Mouse (Mus musculus): ENCODE measurements around the gene Scfd2.

Gene Scfd2

DNA sequence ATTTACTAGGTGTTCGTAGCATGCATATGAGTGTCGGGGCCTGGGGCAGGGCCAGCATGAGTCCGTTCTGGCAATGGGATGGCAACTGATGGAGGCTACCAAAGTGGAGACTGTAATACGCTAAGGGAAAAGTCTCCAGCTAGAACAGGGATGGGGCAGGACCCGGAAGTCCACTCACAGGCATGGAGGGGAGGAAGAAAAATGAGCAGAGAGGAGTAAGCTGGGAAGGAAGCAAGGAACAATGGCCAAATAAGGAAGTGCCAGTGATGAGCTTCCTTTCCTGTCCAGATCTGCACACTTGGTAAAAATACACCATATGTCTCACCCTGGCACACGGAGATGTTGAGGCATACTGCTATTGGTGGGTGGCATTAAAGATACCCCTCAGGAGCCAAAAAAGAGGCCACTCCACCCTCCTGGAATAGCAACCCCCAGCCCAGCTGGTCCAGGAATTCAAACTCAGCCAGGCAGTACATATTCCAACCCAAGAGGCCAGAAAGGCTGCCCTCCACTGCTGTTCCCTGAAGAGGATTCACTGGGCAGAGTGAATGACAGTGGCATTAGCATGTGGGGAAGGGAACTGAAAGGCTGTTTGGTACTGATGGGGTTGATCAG lies 278.8 kb downstream of the Scfd2 start:
- in situ Hi-C loops (cut with MboI; ENCODE audit: low sequenced_read_pairs): no loop called here

DNA sequence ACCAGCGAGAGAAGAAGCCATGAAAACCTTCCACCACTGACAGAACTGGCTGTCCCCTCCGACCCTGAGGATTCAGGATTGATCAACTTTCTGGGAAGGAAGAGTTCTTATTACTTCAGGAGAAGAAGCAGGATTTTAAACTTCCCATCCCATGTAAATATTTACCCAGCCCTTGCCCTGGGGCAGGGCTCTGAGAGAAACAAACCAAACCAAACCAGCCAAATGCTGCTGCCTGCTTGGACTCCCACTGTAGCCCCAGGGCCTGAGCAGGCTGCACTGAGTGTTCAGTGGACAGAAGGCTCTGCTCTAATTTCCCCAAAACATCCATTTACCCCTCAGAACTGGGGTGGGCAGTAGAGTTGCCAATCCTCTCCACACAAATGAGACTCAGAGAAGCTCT lies 280.6 kb downstream of the Scfd2 start:
- in situ Hi-C loops (cut with MboI; ENCODE audit: low sequenced_read_pairs): no loop called here

DNA sequence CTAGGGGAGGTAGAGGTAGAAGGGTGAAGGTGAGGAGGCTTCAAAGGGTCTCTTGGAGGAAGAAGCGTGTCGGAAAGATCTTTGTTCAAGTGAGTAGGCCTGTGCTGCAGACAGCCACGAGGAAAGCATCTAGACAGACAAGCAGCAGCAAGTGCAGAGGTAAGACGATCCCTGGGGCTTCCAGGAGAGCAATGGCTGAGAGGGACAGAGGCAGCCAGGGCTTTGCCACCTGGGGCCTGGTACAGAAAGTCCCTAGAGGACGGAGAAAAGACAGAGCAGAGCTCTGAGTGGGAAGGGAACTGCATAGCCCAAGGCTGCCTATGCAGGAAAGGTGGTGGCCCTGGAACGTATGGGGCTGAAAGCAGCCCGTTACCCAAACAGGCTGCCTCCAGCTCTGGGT lies 281.3 kb downstream of the Scfd2 start:
- in situ Hi-C loops (cut with MboI; ENCODE audit: low sequenced_read_pairs): no loop called here

DNA sequence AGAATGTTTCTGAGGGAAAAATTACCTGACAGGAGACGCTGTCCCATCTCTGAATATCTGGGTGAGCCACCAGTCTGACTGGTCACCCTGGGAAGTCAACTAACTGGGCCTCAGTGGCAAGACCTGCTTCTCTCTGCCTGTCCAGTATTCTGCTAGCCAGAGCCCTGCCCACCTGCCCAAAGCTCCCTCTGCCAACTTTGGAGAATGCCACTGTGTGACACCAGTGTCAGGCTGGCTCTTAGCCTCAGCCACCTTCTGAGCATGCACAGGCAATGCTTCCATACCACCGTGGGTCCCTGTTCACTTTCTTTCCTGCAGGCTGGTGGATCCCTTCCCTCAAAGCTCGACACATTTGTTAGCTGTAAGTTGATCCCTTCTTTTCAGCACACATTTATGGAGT lies 281.8 kb downstream of the Scfd2 start:
- in situ Hi-C loops (cut with MboI; ENCODE audit: low sequenced_read_pairs): no loop called here

DNA sequence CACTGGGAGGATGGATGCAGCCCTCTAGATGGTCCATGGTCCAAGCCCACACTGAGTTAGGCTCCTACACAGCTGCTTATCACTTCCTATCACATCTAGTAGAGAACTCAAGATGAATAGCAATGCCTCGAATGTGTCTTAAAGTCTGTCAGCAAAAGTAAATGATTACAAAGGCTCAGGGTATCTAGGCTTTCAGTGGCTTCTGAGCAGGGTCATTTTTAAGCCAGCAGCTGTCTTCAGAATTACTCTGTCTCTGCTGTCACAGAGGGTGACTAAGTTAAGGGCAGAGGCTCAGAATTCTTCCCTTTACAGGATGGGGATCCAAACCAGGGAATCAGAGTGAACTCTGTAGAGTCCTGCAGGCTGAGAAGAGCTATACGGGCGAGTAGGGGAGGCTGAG lies 284.6 kb downstream of the Scfd2 start:
- in situ Hi-C loops (cut with MboI; ENCODE audit: low sequenced_read_pairs): no loop called here

DNA sequence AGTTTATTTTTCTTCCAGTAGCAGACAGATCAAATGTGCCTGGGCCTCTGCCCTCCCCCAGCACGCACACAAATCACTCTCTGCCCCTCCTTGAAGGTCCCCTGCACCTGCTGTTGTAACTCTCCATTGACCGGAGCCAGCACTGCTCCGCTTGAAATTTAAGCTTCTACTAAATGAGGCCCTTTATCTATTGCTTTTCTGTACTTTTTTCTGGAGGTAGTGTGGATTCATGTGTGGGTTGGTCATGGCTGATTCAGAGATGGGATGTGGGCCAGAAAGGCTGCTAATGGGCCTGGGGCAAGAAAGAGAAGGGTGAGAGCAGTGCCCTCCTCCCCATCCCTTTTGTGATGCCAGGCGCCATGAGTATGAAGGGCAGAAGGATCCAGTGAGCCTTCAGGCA lies 285.1 kb downstream of the Scfd2 start:
- in situ Hi-C loops (cut with MboI; ENCODE audit: low sequenced_read_pairs): no loop called here

DNA sequence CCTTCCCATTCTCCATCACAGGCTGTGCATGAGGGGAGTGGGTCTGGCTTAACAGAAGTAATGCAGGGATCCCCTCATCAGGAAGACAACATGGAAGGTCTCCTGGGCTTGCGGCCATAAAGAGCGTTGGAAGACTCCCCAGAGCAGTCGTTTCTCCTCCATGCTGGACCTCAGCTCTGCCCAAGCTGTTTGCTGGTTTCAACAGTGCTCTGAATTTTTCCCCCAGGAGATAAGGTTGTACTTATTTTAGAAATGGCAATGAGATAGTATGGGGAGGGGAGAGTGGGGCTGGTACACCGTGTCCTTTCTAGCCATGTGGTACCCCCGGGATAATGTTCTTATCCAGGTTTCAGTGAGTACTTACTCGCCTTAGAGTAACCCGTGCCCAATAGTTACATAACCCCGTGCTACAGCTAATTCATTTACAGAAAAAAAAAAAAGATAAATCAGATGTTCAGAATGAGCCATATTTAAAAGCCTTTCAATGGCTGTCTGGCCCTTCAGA lies 285.9 kb downstream of the Scfd2 start:
- in situ Hi-C loops (cut with MboI; ENCODE audit: low sequenced_read_pairs): no loop called here

DNA sequence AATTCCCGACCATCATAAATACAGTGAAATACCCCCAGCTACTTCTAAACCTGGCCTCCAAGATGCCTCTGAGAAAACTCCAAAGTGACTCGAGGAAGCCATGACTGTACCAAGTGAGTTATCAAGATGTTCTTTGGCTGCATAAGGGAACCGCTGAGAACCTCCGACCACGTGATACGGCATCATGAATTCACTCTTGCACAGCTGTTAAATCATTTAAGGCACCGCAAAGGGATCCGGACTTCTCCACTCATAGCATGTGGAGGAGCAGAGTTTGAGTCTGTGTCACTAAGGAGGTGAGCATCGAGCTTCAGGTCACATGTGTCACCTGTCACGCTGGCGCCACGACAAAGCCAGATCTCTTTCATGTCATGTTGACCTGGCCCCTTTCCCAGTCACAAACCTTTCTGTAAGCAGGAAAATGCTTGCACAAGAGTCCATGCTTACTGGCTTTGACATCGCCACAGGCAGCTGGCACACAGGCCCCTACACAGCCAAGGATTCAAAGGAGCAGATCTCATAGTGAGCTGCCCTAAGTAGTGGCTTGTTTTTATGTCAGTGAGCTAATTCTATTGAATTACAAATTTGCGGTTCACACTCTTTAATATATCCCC lies 287.0 kb downstream of the Scfd2 start:
- in situ Hi-C loops (cut with MboI; ENCODE audit: low sequenced_read_pairs): no loop called here

DNA sequence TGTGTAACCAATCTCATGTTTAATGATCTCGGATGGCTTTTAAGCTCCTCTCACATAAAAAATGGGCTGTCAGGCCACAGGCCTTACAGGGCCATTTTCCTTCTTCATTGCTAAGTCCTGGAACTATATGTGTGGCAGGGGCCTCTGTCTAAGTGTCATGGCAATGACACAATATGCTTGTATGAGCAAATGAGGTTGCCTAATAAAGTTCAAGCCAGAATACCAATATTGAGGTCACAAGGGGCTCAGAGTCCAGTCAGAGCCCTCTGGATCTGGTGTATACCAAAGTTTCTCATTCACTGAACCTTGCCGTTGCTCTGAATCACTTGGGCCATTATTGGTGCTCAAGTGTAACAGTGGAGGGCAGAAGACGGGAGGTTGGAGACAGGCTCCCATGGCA lies 288.9 kb downstream of the Scfd2 start:
- in situ Hi-C loops (cut with MboI; ENCODE audit: low sequenced_read_pairs): no loop called here

DNA sequence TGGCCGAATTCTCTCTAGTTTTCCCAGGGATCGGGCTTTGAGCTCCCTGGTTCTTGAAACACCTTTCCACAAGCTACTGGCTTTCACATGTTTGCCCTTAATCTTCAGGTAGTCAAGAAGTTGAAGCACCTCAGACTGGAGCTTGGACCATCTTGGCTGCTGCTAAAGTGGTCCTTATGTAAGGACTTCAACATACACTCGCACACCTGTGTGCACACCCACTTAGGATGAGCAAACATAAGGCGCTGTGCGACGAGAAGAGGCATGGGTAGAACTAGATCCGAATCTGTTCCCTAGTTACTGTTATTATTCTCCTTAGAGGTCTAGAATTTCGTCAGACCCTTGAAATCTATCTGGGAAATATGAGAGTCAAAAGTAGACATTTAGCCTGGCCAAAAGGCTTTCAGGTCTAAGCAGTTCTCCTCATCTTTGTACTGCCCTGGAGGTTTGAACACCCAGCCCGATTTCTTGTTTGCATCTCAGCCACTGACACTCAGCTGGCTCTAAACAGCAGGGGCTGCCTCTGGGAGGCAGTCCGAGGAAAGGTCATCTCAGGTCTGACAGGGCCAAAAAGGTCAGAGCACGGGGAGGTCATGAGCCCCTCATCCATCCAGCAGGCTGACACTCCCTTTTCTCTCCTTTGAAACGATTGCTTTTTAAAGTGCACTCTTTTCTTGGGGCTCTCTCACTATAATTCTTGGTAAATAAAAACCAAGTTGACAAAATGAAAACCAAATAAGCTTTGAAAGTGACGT lies 290.5 kb downstream of the Scfd2 start:
- in situ Hi-C loops (cut with MboI; ENCODE audit: low sequenced_read_pairs): no loop called here

DNA sequence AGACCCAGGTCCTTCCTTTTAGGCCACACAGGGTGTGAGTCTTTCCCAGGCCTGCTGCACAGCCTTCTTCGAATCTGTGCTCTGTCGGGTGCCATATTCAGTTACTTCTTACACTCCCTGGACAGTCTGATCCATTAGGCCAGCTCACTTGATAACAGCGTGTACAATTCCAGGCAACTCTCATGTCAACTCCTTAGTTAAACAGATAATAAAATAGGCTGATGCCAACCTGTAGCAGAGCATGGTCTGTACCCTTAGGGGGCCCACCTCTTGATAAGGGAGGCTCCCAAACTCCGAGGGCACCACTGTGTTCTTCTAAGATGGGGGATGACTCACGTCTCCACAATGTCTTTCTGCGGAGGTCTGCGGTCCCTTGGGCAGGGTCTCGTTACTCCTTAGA lies 291.3 kb downstream of the Scfd2 start:
- in situ Hi-C loops (cut with MboI; ENCODE audit: low sequenced_read_pairs): no loop called here

DNA sequence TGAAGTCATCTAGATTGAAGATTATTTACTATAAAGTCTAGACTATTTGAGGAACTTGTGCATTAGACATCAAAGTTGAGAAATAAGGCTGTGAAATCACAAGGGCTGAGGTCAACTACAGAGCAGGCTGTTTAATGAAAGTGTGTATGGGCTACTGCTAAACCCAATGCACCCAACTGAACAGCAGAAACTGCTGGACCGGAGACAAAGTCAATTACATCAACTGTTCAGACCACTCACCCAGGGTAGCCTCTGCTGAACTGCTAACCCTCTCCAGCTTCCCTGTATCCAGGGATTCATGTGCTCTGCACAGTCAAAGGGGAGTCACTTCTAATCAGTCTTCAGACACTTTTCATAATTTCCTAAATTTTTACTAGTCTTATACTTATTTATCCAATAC lies 292.2 kb downstream of the Scfd2 start:
- in situ Hi-C loops (cut with MboI; ENCODE audit: low sequenced_read_pairs): no loop called here

DNA sequence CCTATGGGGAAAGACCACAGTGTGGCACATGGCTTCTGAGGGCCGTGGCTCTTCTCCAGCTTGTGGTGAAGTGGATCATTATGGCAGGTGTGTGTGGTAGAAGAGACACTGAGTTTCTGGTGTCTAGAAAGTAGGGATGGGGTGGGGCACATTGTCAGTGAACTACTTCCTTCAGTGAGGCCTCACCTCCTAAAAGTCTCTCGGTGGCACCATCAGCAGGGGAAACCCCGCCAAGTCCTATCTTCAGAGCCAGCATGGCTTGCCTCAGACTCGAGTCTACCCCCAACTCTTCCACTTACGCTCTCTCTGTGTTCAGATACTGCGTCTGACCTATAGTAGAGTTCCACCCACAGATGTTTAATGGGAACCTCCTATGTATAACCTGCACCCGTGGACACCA lies 297.8 kb downstream of the Scfd2 start:
- in situ Hi-C loops (cut with MboI; ENCODE audit: low sequenced_read_pairs): no loop called here

DNA sequence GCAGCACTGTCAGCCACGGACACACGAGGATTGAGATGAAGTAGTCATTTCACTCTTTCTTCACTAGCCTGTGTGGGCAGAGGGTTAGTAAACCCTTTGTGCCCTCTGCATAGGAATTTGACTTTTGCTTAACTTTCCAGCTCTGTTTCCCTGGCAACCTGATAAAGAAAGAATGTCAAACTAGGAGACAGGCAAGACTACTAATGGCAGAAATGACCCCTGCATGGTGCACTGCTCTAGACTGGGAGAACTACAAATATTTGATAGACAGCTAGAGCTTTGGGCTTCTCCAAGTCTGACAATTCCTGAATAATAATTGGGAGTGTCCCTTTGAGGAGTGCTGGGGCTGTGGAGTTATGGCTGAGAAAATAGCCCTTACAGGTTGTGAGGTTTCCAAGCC lies 301.0 kb downstream of the Scfd2 start:
- in situ Hi-C loops (cut with MboI; ENCODE audit: low sequenced_read_pairs): no loop called here

DNA sequence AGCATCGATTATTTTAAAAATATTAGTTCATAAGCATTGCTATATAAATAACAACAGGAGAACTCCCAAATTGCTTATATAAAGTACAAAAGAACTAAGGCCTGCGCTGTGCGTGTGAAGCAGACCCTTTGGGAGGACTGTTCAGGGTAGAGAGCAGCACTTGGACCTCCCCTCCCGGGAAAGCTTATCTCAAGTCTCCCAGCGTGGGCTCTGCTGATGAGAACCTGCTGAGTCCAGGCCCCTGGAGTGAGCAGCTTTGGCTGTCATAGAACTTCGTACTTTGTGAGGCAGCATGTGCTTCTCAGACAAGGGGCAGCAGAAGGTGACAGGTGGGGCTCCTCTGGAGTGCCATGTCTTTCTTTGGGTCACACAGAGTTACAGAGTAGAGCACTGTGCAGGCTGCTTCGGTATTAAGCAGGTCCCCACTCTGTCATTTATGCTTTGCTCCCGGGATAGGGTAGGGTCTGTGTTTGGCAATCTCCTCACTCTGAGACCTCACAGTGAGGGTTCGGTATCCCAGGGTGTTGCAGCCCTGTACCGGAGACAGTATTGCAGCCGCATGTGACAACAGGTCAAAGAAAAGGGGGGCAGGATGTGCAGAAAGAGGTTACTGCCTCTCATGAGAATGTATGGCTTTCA lies 301.7 kb downstream of the Scfd2 start:
- in situ Hi-C loops (cut with MboI; ENCODE audit: low sequenced_read_pairs): no loop called here

DNA sequence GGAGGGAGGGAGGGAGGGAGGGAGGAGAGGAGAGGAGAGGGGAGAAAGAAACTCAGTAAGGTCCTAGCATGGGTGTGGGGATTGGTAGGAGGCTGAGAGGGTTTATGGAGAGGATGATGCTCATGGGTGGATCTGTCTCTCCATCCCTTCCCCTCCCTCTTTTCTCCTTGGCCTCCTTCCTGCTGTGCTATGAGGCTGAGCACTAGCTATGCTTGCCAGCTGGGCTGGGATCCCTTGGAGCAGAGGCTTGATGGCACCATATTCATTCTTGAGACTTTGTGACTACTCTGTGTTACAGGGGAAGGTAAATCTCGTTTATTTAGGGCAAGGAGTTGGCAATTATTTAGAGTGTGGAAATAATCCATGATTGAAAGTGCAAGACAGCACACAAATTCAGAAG lies 302.6 kb downstream of the Scfd2 start:
- in situ Hi-C loops (cut with MboI; ENCODE audit: low sequenced_read_pairs): no loop called here

DNA sequence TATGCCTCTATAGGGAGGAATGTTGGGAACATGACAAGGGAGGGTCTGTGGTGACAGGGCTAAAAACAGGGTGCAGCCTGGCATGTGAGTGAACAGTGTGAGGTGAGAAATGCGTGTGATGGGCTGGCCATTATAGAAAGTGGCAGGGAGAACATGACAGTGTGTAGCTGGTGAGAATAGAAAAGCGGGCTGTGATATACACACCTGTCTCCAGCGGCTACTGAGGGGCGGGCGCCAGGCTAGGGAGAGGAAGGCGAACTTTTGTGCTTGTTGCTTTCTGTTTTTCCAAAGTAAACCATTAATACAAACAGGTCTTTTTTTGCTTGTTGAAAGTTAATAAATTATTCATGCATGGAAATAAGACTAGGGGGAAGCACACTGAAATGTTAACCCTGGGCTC lies 304.2 kb downstream of the Scfd2 start:
- in situ Hi-C loops (cut with MboI; ENCODE audit: low sequenced_read_pairs): no loop called here

DNA sequence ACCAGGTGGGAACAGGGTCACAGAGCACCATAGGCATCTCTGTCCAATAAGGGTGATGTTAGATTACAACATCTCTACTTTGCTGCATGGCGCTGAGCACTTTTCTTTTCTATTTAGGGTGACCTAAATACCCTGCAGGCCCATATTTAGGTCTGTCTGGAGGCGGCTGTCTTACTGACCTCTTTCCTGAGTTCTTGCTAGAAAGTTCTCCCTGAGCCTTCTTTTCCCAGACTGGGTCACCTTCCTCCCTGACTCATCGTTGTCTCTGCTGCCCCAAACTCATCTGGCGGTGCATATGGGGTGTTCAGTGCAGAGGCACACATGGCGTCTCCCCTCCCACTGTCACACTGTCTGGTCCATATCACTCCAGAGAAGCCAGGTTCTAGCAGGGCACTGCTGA lies 305.4 kb downstream of the Scfd2 start:
- in situ Hi-C loops (cut with MboI; ENCODE audit: low sequenced_read_pairs): no loop called here

DNA sequence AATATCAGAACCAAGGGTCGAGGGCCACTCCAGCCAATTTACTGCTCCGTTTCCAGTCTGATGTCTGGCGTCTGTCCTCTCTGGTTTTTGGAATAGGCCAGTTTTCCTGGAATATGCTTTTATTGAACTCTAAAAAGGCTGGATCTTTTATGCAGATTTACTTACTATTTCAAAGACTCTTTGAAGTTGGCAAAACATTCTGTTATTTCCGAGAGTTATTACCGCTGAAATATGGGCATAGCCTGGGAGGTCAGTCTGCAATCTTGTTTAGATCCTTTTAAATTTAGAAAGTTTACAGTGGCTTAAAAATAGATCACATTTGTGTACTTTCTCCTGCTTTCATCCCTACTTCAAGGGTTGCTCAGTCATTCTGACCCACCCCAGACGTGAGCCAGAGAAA lies 307.1 kb downstream of the Scfd2 start:
- in situ Hi-C loops (cut with MboI; ENCODE audit: low sequenced_read_pairs): no loop called here

DNA sequence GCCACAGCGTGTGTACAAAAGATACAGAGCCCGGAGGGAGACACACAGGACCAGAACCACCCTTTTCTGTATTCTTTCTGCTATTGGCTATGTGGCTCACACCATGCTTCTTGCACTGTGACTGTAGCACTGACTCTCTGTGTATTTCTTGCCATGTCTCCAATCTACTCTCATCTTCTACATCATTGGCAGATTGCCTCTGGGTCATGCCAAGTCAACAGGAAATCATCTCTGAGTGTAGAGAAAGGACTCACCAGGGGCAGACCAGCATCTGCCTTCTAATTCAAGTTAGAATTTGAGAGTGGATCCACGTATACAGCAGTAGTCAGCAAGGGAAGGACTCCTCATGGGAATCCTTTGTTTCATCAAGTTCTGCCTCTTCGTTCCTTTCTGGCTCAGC lies 308.9 kb downstream of the Scfd2 start:
- in situ Hi-C loops (cut with MboI; ENCODE audit: low sequenced_read_pairs): no loop called here

DNA sequence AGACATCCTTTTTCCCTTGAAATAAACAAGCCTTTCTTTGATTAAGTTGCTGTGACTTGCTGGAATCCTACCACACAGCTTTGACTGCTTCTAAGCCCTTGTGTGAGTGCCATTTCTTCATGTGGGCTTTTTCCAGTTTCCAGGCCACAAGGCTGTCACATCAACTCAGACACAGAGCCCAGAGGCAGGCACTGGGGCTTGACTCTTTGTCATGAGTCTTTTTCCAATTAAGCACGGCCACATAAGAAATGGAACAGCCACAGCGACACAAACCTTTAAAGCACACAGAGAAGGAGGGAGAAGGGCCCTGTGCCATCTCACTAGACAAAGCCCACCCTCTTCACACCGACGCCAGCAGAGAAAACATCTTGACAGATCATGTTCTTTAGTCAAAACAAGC lies 313.0 kb downstream of the Scfd2 start:
- in situ Hi-C loops (cut with MboI; ENCODE audit: low sequenced_read_pairs): no loop called here

DNA sequence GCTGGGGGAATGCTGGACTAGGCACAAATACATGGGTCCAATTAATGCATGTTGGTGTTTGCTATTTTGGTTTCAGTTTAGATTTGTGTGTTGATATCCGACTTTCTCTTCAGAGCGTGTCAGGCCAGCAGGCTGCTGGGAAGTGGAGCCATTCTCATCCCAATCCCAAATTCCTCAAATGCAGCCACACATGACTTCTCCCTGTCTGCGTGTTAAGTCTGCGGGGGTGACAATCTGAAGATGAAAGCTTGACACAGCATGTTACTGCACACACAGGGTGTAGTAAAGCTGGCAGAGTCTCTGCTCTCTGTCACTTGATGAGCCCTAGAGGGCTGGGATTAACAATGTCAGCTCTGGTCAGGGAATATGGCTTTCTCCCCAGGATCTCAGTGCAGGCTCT lies 316.4 kb downstream of the Scfd2 start:
- in situ Hi-C loops (cut with MboI; ENCODE audit: low sequenced_read_pairs): no loop called here

All from CH12F3 (cell line).